Mouse (Mus musculus) ovary, adult 10 weeks (tissue): ENCODE data around the gene Mcts2. TPM values are rescaled to one million over a fixed set of nuclear protein-coding genes. Genes with fewer than 3 reads are reported as not detected.

ENCODE experiments used
- polyA plus RNA-seq: library from polyadenylated mRNA; stranded (reverse); fragments of 350-450 nt; fragmentation: Illumina TruSeq; extraction: RNeasy Lipid Tissue Mini Kit (QIAGEN cat#74804); gene quantifications from one replicate; pipeline ENCODE4 v1.2.3, GENCODE M21; 2014

Mcts2 gene
- polyA plus RNA-seq: 23.2 TPM

DNA sequence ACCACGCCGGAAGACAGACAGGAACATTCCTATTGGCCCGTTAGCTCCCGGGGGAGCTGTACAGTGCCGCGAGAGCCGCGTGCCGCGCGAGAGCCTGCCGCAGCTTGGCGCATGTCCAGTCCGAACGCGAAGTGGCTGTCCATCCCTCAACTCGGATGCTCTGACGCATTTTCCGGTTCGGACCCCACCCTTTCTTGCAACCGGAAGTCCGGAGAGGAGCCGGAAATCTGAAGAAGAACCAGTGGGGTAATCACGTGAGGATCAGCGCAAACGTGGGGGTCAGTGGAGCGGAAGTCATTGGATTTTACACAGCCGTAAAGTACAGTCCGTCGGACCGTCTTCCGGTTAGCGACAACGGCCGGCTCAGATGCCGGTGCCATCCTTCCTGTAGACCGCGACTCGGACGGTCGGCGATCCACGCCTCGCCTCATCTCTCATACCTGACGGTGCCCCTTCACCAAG is at the start of gene Mcts2:
Gene Mcts2, plus strand, starts transcription at position 230 of the 462 bp plus-strand sequence.

DNA sequence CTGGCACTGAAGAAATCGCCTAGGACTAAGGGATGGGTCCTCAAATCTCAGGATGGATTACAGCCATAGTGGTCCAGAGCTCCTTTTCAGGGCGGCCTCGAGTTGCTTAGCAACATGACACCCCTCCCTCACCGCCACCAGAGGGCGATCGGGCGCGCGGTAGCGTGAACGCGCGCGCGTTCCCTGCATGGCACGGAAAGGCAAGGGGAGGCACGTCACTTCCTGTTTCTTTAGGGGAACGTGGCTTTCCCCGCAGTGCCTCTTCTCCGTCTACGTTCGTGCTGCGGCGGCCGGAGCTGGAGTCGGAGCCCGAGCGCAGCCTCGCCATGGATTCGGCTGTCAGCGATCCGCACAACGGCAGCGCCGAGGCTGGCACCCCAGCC is 17.6 kb upstream of the Mcts2 start, which contains the start of gene H13:
Gene H13, plus strand, starts transcription at position 206 of the 383 bp plus-strand sequence.

DNA sequence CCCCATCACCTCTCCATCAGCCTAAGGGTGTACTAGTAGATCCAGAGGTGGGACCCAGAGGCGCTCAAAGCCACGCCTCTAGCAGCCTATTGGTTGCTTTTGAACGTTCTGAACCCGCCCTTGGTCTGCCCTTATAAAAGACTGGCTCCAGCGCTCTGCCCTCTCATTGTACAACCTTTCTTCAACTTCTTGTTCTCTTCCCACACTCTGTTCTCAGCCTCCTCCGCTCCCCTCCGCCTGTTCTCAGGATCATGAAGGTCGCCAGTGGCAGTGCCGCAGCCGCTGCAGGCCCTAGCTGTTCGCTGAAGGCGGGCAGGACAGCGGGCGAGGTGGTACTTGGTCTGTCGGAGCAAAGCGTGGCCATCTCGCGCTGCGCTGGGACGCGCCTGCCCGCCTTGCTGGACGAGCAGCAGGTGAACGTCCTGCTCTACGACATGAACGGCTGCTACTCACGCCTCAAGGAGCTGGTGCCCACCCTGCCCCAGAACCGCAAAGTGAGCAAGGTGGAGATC is 49.3 kb downstream of the Mcts2 start, which contains the start of gene Id1:
Gene Id1, plus strand, starts transcription at position 162 of the 512 bp plus-strand sequence.

Other genes with a start within 250 kb of the Mcts2 start
- not detected for gene Defb23, start 222.4 kb upstream of the Mcts2 start, polyA plus RNA-seq
- gene Defb20, start 210.0 kb upstream of the Mcts2 start, polyA plus RNA-seq: 4.8 TPM
- not detected for gene Defb22, start 196.9 kb upstream of the Mcts2 start, polyA plus RNA-seq
- not detected for gene Defb26, start 175.3 kb upstream of the Mcts2 start, polyA plus RNA-seq
- not detected for gene Defb28, start 168.8 kb upstream of the Mcts2 start, polyA plus RNA-seq
- not detected for gene Defb29, start 146.9 kb upstream of the Mcts2 start, polyA plus RNA-seq
- not detected for gene Gm17416, start 117.7 kb upstream of the Mcts2 start, polyA plus RNA-seq
- gene Defb21, start 114.3 kb upstream of the Mcts2 start, polyA plus RNA-seq: not detected
- 21.0 TPM for gene Defb19, start 106.7 kb upstream of the Mcts2 start, polyA plus RNA-seq
- not detected for gene Defb45, start 87.6 kb upstream of the Mcts2 start, polyA plus RNA-seq
- gene Defb36, start 82.7 kb upstream of the Mcts2 start, polyA plus RNA-seq: not detected
- not detected for gene Defb25, start 64.0 kb upstream of the Mcts2 start, polyA plus RNA-seq
- gene Rem1, start 60.1 kb upstream of the Mcts2 start, polyA plus RNA-seq: 1.5 TPM
- gene H13, start 17.6 kb upstream of the Mcts2 start, polyA plus RNA-seq: 35.9 TPM
- gene Id1, start 49.2 kb downstream of the Mcts2 start, polyA plus RNA-seq: 21.2 TPM
- not detected for gene Cox4i2, start 67.1 kb downstream of the Mcts2 start, polyA plus RNA-seq
- 28.0 TPM for gene Bcl2l1, start 144.7 kb downstream of the Mcts2 start, polyA plus RNA-seq
- gene Tpx2, start 160.9 kb downstream of the Mcts2 start, polyA plus RNA-seq: 63.9 TPM
- gene Mylk2, start 224.3 kb downstream of the Mcts2 start, polyA plus RNA-seq: not detected
- gene Foxs1, start 246.2 kb downstream of the Mcts2 start, polyA plus RNA-seq: not detected